Mouse (Mus musculus) C2C12 (cell line): ENCODE results near the gene S1pr2.

ENCODE experiments used
- CEBPB ChIP-seq: IDR thresholded peaks from one replicate; pipeline ENCODE4 v1.6.1; 2011; ENCODE audit warnings: low read depth, mild to moderate bottlenecking, control low read depth, moderate library complexity
- CTCF ChIP-seq: IDR thresholded peaks from one replicate; pipeline ENCODE4 v1.5.1; 2011; ENCODE audit not compliant: control insufficient read depth, insufficient read depth, insufficient read length
- MYOD1 ChIP-seq: IDR thresholded peaks from one replicate; pipeline ENCODE4 v1.6.1; 2011; ENCODE audit warnings: low read depth; ENCODE audit not compliant: control insufficient read depth, insufficient read length
- MYOG ChIP-seq: IDR thresholded peaks from one replicate; pipeline ENCODE4 v1.6.1; 2011; ENCODE audit not compliant: control insufficient read depth, insufficient read length; ENCODE audit errors: extremely low read depth
- USF1 ChIP-seq: IDR thresholded peaks from one replicate; pipeline ENCODE4 v1.6.1; 2011; ENCODE audit warnings: low read depth, mild to moderate bottlenecking, control low read depth, moderate library complexity

- TF ChIP-seq CTCF, result no peak
- no peak for TF ChIP-seq USF1
- no peak for TF ChIP-seq MYOD1
- TF ChIP-seq CEBPB, result no peak
- TF ChIP-seq MYOG, result no peak
Observed at GRCm38 (mm10) chr9:20966008-20966407, 10.6 kb downstream of the S1pr2 start.
